Mouse (Mus musculus): ENCODE data around the gene Rab36.
A peak's percentile ranks its signal among the peaks of the same experiment; 100 is the strongest.
"Not testable (repeated sequence)": the region's sequence is repeated elsewhere in the genome, so short reads cannot be mapped to it uniquely, and the experiment has no call there.

Gene Rab36

GRCm38 (mm10) chr10:75036883-75037379 is at the start of gene Rab36:
Gene Rab36, plus strand, starts transcription at chr10:75037058.
- peak; percentile 96 for DNase-seq

- no peak for DNase-seq
These were observed 49.0 kb upstream of the Rab36 start for GRCm38 (mm10) chr10:74987698-74988470.

DNA sequence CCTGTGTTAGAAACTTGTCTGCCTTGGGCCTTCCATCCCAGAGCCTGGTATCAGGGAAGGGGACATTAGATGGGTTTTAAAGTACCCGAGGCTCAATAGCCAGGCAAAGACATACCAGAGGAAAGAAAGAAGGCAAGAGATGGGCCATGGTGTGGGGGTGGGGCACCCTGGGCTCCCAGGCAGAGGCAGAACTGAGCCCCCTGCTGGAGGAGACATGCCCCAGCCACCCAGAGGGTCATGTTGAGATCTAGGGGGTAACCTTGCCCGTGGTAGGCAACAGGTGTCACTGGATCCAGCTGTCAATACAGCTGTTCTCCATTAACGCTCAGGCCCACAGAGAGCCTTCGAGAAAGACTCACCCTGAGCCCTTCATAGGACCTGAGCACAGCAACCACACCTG is 47.0 kb upstream of the Rab36 start:
- DNase-seq = no peak

GRCm38 (mm10) chr10:74990584-74991322 is 46.1 kb upstream of the Rab36 start:
- DNase-seq = no peak

DNA sequence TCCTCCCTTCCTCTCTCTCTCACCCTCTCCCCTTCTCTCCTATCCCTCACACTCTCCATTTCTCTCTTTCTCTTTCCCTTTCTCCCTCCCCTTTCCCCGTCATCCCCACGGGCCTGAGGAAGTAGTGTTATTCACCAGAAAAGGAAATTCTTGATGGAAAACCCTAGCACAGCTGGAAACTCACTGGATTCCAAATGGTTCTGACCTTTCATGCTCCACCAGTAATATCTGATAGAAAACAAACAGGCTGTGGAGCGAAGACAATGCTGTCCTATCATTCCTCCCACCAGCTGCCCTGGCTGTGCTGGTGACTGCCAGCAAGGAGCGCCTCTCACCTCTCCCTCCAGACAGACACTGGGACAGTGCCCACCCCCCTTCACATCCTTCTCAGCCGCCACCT is 42.0 kb upstream of the Rab36 start:
- DNase-seq = no peak

DNA sequence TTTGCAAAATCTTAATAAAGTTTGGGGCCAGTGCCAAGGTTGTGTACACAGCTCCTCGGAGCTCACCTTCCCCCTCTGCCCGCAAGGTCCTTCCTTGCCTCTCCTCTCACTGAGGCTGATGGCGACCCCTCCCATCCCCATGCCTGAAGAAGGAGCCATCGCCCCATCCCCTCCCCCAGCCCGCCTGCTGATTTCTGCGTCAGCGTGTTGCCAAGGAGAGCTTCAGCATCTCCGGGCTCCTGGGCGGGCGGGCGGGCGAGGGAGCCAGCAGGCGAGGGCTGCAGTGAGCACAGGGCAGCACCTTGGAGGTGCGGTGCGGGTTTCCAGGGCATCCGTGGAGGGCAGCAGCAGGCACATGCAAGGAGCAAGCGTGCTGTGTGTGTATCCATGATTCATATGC is 41.5 kb upstream of the Rab36 start:
- peak; percentile 55 for DNase-seq

- DNase-seq = no peak
These were observed 35.5 kb upstream of the Rab36 start for GRCm38 (mm10) chr10:75001391-75001790.

GRCm38 (mm10) chr10:75004067-75004466 is 32.8 kb upstream of the Rab36 start:
- no peak for DNase-seq

GRCm38 (mm10) chr10:75006889-75007662 is 29.8 kb upstream of the Rab36 start:
- DNase-seq = no peak

- DNase-seq = no peak
These were observed 26.2 kb upstream of the Rab36 start for GRCm38 (mm10) chr10:75010704-75011103.

- DNase-seq = no peak
These were observed 21.4 kb upstream of the Rab36 start for GRCm38 (mm10) chr10:75015465-75015864.

- no peak for DNase-seq
These were observed 20.4 kb upstream of the Rab36 start for GRCm38 (mm10) chr10:75016481-75016880.

DNA sequence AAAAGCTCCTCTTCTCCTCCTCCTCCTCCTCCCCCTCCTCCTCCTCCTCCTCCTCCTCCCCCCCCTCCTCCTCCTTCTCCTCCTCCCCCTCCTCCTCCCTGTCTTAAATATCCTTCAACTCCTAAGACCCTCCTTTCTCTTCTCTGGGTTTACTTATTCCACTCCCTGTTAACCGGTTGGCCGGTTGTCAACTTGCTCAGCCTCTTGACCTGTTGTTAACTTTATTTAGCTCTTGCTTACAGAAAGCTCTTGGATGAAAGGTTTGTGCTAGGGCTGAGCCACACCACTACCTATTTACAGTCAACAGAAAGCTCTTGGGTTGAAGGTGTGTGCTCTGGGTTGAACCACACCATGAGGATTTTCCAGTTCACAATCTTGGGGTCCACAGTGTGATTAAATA is 16.6 kb upstream of the Rab36 start:
- no peak for DNase-seq

DNA sequence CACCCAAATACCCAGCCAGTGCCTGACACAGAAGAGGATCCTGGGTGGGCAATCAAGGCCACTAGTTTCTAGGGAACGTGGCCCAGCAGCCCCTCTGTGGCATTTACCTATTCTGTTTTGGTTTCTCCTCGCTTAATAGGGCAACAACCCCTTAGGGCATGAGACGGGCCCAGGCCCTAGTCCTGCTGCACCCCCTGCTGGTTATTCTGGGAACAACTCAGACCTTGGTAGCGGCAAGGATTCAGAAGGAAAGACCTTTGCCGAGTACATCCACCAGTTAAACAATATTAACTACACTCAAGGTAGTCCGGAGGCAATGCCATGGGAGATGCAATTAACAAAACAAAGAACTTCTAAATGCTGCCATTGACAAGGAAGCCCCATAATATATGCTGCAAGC is 15.7 kb upstream of the Rab36 start:
- DNase-seq = peak; percentile 87

GRCm38 (mm10) chr10:75026491-75026890 is 10.4 kb upstream of the Rab36 start:
- DNase-seq = no peak

DNA sequence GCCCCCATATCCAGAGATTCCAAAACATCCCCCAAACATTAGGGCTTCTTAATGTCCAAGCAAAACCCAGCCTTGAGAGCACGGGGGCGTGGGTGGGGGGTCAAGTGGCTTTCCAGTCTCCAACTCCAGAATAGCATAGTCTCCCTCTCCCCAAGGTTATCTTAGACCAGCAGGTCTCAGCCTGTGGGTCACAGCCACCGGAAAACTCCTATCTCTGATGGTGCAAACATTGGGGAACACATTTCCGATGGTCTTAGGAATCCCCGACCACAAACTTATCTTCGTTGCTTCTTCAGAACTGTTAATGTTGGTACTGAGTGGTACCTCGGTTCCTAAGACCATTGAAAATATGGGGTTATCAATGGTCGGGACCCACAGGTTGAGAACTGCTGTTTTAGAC is 8.1 kb upstream of the Rab36 start:
- DNase-seq = no peak

- no peak for DNase-seq
These were observed 7.2 kb upstream of the Rab36 start for GRCm38 (mm10) chr10:75029677-75030076.

GRCm38 (mm10) chr10:75030234-75030633 is 6.6 kb upstream of the Rab36 start:
- no peak for DNase-seq

DNA sequence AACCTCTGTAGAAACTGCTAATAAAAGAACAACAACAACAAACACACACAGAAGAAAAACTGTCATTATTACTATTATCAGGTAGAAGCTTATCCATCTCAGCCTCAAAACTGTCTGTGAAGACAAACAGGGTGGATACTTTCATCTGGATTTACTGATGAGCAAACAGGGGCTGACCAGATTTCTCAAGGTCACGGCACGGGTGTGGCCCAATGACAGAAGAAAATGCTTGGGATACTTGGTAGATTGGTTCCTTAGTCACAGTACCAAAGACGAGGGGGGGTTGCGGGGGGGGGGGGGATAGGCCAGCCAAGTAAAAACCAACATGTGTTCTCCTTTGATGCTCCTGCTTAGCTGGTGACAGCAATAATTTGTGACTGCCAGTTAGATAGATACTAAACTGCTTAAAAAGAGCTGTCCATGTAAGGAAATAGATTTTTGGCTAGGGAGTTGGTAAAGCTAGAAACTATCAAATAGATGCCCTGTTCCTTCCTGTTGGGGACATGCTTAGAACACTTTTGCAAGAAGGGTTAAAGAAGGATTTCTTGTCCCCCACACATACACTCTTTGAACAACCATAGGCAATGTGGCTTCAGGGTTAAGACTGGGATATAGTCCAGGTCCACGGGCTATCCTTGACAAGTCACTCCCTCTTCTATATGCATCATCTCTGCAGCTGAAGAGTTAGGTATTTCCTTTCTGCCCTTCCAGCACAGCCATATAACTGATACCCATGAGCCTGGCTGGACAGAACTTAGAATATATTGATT is 5.3 kb upstream of the Rab36 start:
- DNase-seq = no peak

- peak; percentile 88 for DNase-seq
These were observed 4.5 kb upstream of the Rab36 start, which contains the start of gene Rsph14 for GRCm38 (mm10) chr10:75032395-75032794. Gene Rsph14, minus strand, starts transcription at chr10:75032586.

- not testable (repeated sequence) for DNase-seq
These were observed 5.2 kb downstream of the Rab36 start for GRCm38 (mm10) chr10:75042060-75042459.

DNA sequence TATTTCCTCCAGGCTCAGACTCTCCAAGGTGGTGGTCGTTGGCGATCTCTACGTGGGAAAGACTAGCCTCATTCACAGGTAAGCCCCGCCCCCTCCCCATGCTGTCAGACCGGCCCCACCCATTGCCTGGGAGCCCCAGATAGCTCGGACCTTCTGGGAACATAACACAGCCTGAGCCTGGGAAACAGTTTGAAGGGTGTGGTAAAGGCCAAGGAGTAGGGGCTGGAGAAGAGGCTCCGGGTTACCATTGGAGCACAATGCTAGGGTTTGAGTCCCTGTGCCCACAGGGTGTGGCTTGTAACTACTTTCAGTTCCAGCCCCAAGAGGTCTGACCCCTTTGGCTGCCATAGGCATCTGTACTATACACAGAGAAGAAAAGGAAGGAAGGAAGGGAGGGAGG is 7.6 kb downstream of the Rab36 start:
- DNase-seq = no peak

DNA sequence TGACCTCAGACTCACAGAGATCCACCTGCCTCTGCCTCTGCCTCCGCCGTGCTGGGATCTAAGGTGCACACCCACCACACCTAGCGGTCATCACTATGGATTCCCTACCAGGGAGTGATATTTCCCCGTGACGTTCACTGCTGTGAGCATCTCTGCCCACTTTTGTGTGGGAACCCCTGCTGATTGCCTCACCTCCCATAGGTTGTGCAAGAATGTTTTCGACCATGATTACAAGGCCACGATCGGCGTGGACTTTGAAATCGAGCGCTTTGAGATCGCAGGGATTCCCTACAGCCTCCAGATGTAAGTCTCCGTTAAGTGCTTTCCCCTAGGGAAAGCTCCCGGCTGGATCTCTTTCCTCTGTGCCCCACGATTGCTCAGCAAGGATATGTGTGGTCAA is 9.0 kb downstream of the Rab36 start:
- DNase-seq = no peak
